Mouse (Mus musculus) forebrain, embryonic 14.5 days (tissue): ENCODE data around the gene Kat2b. TPM values are rescaled to one million over a fixed set of nuclear protein-coding genes. Genes with fewer than 3 reads are reported as not detected.
A peak's percentile ranks its signal among the peaks of the same experiment; 100 is the strongest.
"Not testable (repeated sequence)": the region's sequence is repeated elsewhere in the genome, so short reads cannot be mapped to it uniquely, and the experiment has no call there.

Experiments
- ATAC-seq: fragments of 200-750 bp; cut with Nextera tagmentation; 2 replicates; pipeline ENCODE4 v1.8.0; 2017; ENCODE audit warnings: mild to moderate bottlenecking, moderate library complexity
- DNase-seq: peaks from one replicate; pipeline ENCODE4 v3.0.0-alpha.2; 2015; ENCODE audit warnings: low spot score
- H3K27ac ChIP-seq: fragments of 300-500 bp; sonication (generic); 2 replicates; pipeline ENCODE4 v1.5.1; 2014; ENCODE audit warnings: low read depth, mild to moderate bottlenecking, control low read depth, low read length, moderate library complexity
- H3K27me3 ChIP-seq: fragments of 300-500 bp; sonication (generic); replicated peaks from 2 replicates; pipeline ENCODE4 v1.6.1; 2014; ENCODE audit warnings: low read length, control low read depth, mixed read lengths; ENCODE audit not compliant: control insufficient read depth, insufficient read depth
- H3K36me3 ChIP-seq: fragments of 300-500 bp; sonication (generic); 2 replicates; pipeline ENCODE4 v1.6.1; 2014; ENCODE audit warnings: low read length, control low read depth; ENCODE audit not compliant: control insufficient read depth, insufficient read depth
- H3K4me1 ChIP-seq: fragments of 300-500 bp; sonication (generic); 2 replicates; pipeline ENCODE4 v1.6.1; 2014; ENCODE audit warnings: antibody characterized with exemption, low read length, control low read depth; ENCODE audit not compliant: control insufficient read depth, insufficient read depth
- H3K4me2 ChIP-seq: fragments of 300-500 bp; sonication (generic); 2 replicates; pipeline ENCODE4 v1.6.1; 2014; ENCODE audit warnings: mild to moderate bottlenecking, control low read depth, low read length
- H3K4me3 ChIP-seq: fragments of 300-500 bp; sonication (generic); 2 replicates; pipeline ENCODE4 v1.5.1; 2014; ENCODE audit warnings: low read depth, low read length, control low read depth
- H3K9ac ChIP-seq: fragments of 300-500 bp; sonication (generic); 2 replicates; pipeline ENCODE4 v1.6.1; 2014; ENCODE audit warnings: mild to moderate bottlenecking, low read length, control low read depth, moderate library complexity
- H3K9me3 ChIP-seq: fragments of 300-500 bp; sonication (generic); replicated peaks from 2 replicates; pipeline ENCODE4 v1.6.1; 2016; ENCODE audit warnings: low read length, control low read depth, mixed read lengths; ENCODE audit not compliant: control insufficient read depth
- WGBS: fragments of 180-500 bp; shearing (Covaris S2); extraction: QIAGEN DNeasy Blood & Tissue Kit; methylation state at CpG from one replicate; pipeline ENCODE4 v1.1.7; 2014; 5-methylcytosine and 5-hydroxymethylcytosine counted together
- polyA plus RNA-seq: library from polyadenylated mRNA; unstranded; fragments of >200 nt; fragmentation: Nextera tagmentation; extraction: Ambion mirVana; gene quantifications from 2 replicates; pipeline ENCODE4 v1.2.1, GENCODE M21; 2014

Kat2b gene
- polyA plus RNA-seq, 1 experiment from 2014 or later, result 6.4 TPM

- no peak overlapping the region for H3K4me2 ChIP-seq
- H3K27me3 ChIP-seq, result no peaks in the 10 kb centered on the region
- no peak overlapping the region for H3K27ac ChIP-seq
- peaks cover 5% of the 10 kb centered on the region; the same call in 1 of the 2 replicates for H3K4me1 ChIP-seq
- no peak overlapping the region for H3K9ac ChIP-seq
- peaks cover 38% of the 10 kb centered on the region for H3K36me3 ChIP-seq
- 90% methylated on average over 2 of the region's 2 CpGs for WGBS
- H3K9me3 ChIP-seq, result no peaks in the 10 kb centered on the region
- DNase-seq, result no peak
- ATAC-seq, result no peak
- no peak overlapping the region for H3K4me3 ChIP-seq
Measured at GRCm38 (mm10) chr17:53655959-53656358, 89.3 kb downstream of the Kat2b start.

GRCm38 (mm10) chr17:53656369-53656860 lies 89.8 kb downstream of the Kat2b start:
- Histone ChIP-seq H3K9ac (no peak overlapping the region), H3K4me2 (no peak overlapping the region), H3K27me3 (no peaks in the 10 kb centered on the region), H3K4me3 (no peak overlapping the region), H3K27ac (no peak overlapping the region), H3K36me3 (peaks cover 38% of the 10 kb centered on the region), H3K9me3 (no peaks in the 10 kb centered on the region), H3K4me1 (peaks cover 5% of the 10 kb centered on the region; the same call in 1 of the 2 replicates)
- no peak for ATAC-seq
- 81% methylated on average over 6 of the region's 6 CpGs for WGBS
- no peak for DNase-seq

DNA sequence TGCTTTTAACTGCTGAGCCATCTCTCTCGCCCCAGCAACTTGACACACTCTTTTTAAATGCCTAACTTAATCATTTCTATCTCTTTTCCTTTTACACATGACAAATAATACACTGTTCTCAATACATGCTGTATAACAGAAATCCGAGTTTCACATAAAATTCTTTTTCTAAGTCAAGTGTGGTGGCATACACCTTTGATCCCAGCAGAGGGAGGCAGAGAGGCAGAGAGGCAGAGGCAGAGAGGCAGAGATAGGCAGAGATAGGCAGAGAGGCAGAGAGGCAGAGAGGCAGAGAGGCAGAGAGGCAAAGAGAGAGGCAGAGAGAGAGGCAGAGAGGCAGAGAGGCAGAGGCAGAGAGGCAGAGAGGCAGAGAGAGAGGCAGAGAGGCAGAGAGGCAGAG lies 90.7 kb downstream of the Kat2b start:
- not testable (repeated sequence) for H3K27me3 ChIP-seq, ATAC-seq, H3K9me3 ChIP-seq, H3K4me3 ChIP-seq, H3K4me2 ChIP-seq, H3K9ac ChIP-seq, H3K4me1 ChIP-seq, H3K27ac ChIP-seq
- WGBS, result 79% methylated on average over 2 of the region's 2 CpGs
- H3K36me3 ChIP-seq, result peaks cover 45% of the 10 kb centered on the region
- DNase-seq, result peak; percentile 28

GRCm38 (mm10) chr17:53658668-53659067 lies 92.0 kb downstream of the Kat2b start:
- ATAC-seq, result 0 out of 2 replicates have a peak, but pooled peaks have one; percentile 54
- peaks cover 36% of the 10 kb centered on the region for H3K36me3 ChIP-seq
- H3K9me3 ChIP-seq, result no peaks in the 10 kb centered on the region
- H3K27ac ChIP-seq, result peak overlapping the region; percentile 7; the same call in 1 of the 2 replicates
- H3K27me3 ChIP-seq, result no peaks in the 10 kb centered on the region
- no peak overlapping the region for H3K9ac ChIP-seq
- WGBS, result 44% methylated on average over 2 of the region's 2 CpGs
- peak; percentile 21 for DNase-seq
- H3K4me3 ChIP-seq, result no peak overlapping the region
- H3K4me2 ChIP-seq, result no peak overlapping the region
- peaks cover 5% of the 10 kb centered on the region; the same call in 1 of the 2 replicates for H3K4me1 ChIP-seq

DNA sequence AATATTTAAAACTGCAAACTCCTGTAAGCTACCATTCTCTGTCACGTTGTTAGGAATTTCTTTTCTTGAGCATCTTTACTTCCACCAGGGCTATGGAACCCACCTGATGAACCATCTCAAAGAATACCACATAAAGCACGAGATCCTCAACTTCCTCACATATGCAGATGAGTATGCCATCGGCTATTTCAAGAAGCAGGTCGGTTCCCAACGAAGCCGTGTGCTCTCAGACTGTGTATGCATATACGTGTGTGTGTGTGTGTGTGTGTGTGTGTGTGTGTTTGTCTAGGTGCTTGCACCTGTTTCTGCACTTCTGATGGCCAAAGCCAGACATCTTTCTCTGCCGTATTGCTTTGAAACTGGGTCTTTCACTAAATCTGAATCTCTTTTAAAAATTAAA lies 92.6 kb downstream of the Kat2b start:
- no peak for DNase-seq
- 0 out of 2 replicates have a peak, but pooled peaks have one; percentile 32 for ATAC-seq
- Histone ChIP-seq H3K4me2 (no peak overlapping the region), H3K9ac (no peak overlapping the region), H3K4me1 (peaks cover 5% of the 10 kb centered on the region; the same call in 1 of the 2 replicates), H3K27me3 (no peaks in the 10 kb centered on the region), H3K4me3 (no peak overlapping the region), H3K9me3 (no peaks in the 10 kb centered on the region), H3K36me3 (peaks cover 33% of the 10 kb centered on the region), H3K27ac (no peak overlapping the region)
- WGBS, result 31% methylated on average over 8 of the region's 8 CpGs

- DNase-seq, result peak; percentile 81
- Histone ChIP-seq H3K27ac (no peak overlapping the region), H3K9ac (no peak overlapping the region), H3K4me2 (no peak overlapping the region), H3K36me3 (peaks cover 29% of the 10 kb centered on the region), H3K4me3 (no peak overlapping the region), H3K9me3 (no peaks in the 10 kb centered on the region), H3K27me3 (no peaks in the 10 kb centered on the region), H3K4me1 (peaks cover 5% of the 10 kb centered on the region; the same call in 1 of the 2 replicates)
- ATAC-seq, result peak; percentile 87
- WGBS, result 9% methylated on average over 4 of the region's 4 CpGs
Measured at GRCm38 (mm10) chr17:53659738-53660137, 93.1 kb downstream of the Kat2b start.

DNA sequence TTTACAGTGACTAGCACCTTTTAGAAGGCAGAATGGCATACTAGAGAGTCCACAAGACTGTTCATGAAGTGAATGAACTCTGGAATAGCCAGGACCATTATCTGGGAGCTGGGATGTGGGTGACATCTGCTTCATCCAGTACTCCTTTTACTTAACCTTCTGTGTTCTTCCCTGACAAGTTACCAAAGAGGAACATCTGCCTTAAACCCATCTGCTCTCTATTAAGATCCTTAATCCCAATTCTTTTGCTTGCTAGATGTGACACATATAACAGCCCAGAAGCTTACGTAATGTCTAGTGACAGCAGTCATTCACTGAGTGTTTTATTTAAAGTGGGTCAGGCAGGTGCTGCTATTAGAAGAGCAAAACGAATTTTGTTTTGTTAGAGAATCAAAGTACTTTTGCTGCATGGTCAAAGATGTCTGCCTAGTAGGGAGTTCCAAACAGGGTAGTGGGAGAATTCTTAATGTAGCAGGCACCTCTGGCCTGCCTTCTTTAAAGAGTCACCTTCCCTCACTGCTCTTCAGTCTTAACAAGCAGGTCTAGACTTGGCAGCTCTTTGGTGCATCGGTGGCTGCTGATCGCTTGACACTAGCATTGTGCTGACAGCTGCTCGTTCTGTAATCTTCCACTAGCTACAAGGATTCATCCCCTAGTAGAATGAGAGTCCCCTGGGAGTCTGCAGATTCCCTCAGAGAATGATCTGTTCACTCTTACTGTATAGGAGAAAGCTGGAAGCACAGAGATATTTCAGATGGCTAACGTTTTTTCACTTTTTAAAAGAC lies 94.6 kb downstream of the Kat2b start:
- H3K27me3 ChIP-seq, result no peaks in the 10 kb centered on the region
- 64% methylated on average over 6 of the region's 6 CpGs for WGBS
- ATAC-seq, result no peak
- peaks cover 8% of the 10 kb centered on the region; the same call in 1 of the 2 replicates for H3K4me1 ChIP-seq
- no peaks in the 10 kb centered on the region for H3K9me3 ChIP-seq
- DNase-seq, result peak; percentile 14
- H3K9ac ChIP-seq, result no peak overlapping the region
- H3K4me2 ChIP-seq, result no peak overlapping the region
- H3K36me3 ChIP-seq, result peaks cover 23% of the 10 kb centered on the region
- no peak overlapping the region for H3K27ac ChIP-seq
- H3K4me3 ChIP-seq, result no peak overlapping the region

GRCm38 (mm10) chr17:53664267-53664666 lies 97.6 kb downstream of the Kat2b start:
- Histone ChIP-seq H3K36me3 (peaks cover 42% of the 10 kb centered on the region), H3K4me3 (no peak overlapping the region), H3K27me3 (no peaks in the 10 kb centered on the region), H3K9me3 (no peaks in the 10 kb centered on the region), H3K4me2 (no peak overlapping the region), H3K4me1 (peaks cover 4% of the 10 kb centered on the region; the same call in 1 of the 2 replicates), H3K27ac (no peak overlapping the region), H3K9ac (no peak overlapping the region)
- DNase-seq (no peak), ATAC-seq (no peak)
- 81% methylated on average over 3 of the region's 3 CpGs for WGBS
